Mouse (Mus musculus): ENCODE results near the gene Ttc4. TPM values are rescaled to one million over a fixed set of nuclear protein-coding genes. Genes with fewer than 3 reads are reported as not detected.

Ttc4 gene
- total and polyA plus RNA-seq, 3 experiments = 54.8 TPM; not detected in 1

GRCm38 (mm10) chr4:106643483-106644217 is 35.1 kb downstream of the Ttc4 start:
- no peak for DNase-seq (ENCODE audit: low read depth, low spot score)
- H3K4me1 ChIP-seq (ENCODE audit: control insufficient read depth in 1 of 2, insufficient read depth in 2 of 2, low read length in 2 of 2) = no peaks in the 10 kb centered on the region; a peak in 1 of 4 replicates
- H3K27me3 ChIP-seq (ENCODE audit: control insufficient read depth in 1 of 2, insufficient read depth in 2 of 2, low read length in 2 of 2) = peaks cover 0 to 1% of the 10 kb centered on the region in 2 experiments; a peak in 1 of 4 replicates
- no peak overlapping the region for H3K9ac ChIP-seq (ENCODE audit: control insufficient read depth, low read depth, low read length, poor library complexity, severe bottlenecking)
- no peaks in the 10 kb centered on the region for H3K36me3 ChIP-seq (ENCODE audit: control insufficient read depth in 1 of 2, insufficient read depth in 2 of 2, low read length in 2 of 2)
- H3K4me3 ChIP-seq (ENCODE audit: control insufficient read depth in 1 of 2, insufficient read depth in 1 of 2, low read depth in 2 of 2, low read length in 2 of 2) = no peak overlapping the region
- H3K79me2 ChIP-seq (ENCODE audit: control insufficient read depth, insufficient read depth, low read length, poor library complexity) = no peaks in the 10 kb centered on the region
- H3K27ac ChIP-seq (ENCODE audit: control insufficient read depth, low read depth, low read length) = no peak overlapping the region
- no peaks in the 10 kb centered on the region for H3K9me3 ChIP-seq (replicated peaks; ENCODE audit: insufficient read depth, low read length)
- TF ChIP-seq ELF1 (IDR thresholded peaks at IDR 0.05; ENCODE audit: low read depth, low read length) (no peak), CHD1 (IDR thresholded peaks at IDR 0.05; ENCODE audit: low read depth, low read length) (no peak), NELFE (IDR thresholded peaks at IDR 0.05; ENCODE audit: low read depth, low read length) (no peak), BHLHE40 (IDR thresholded peaks at IDR 0.05; ENCODE audit: borderline replicate concordance, low read depth, low read length) (no peak), POLR2A (IDR thresholded peaks at IDR 0.05; ENCODE audit: control insufficient read depth in 1 of 2, insufficient read depth in 1 of 2, low read depth in 1 of 2, low read length in 2 of 2, poor library complexity in 1 of 2) (no peak), POLR2AphosphoS5 (IDR thresholded peaks at IDR 0.05; ENCODE audit: borderline replicate concordance, low read depth, low read length) (no peak), HCFC1 (IDR thresholded peaks at IDR 0.05; ENCODE audit: low read depth, low read length) (no peak), MYC (IDR thresholded peaks at IDR 0.05; ENCODE audit: low read depth, low read length) (no peak), ETS1 (IDR thresholded peaks at IDR 0.05; ENCODE audit: low read depth, low read length) (no peak), MAZ (IDR thresholded peaks at IDR 0.05; ENCODE audit: low read depth, low read length) (no peak), ZNF384 (IDR thresholded peaks at IDR 0.05; ENCODE audit: low read depth, low read length) (no peak), MAFK (IDR thresholded peaks at IDR 0.05; ENCODE audit: borderline replicate concordance, low read depth, low read length) (no peak), RCOR1 (IDR thresholded peaks at IDR 0.05; ENCODE audit: low read depth, low read length) (no peak), RAD21 (IDR thresholded peaks at IDR 0.05; ENCODE audit: low read depth, low read length) (no peak), SIN3A (IDR thresholded peaks at IDR 0.05; ENCODE audit: low read length) (no peak), MAX (IDR thresholded peaks at IDR 0.05; ENCODE audit: low read length) (no peak)

DNA sequence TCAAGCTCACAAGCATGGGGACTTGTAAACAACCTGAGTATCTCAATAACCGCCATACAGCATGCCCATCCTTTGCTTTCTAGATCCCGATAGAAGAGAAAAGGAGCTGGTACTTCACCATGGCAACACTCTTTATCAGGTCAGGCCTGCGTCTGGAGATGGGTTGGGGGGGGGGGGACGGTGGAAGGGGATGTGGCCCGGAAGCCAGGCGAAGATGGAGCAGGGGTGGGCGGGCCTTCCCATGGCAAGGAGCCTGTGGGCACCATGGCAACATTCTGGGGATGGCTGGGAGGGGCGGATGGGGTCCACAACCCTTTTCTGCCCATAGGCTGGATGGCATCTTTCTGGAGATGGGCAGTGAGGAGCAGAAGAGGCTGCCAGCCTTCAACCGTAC is 44.7 kb downstream of the Ttc4 start:
- no peaks in the 10 kb centered on the region for H3K9me3 ChIP-seq (replicated peaks; ENCODE audit: insufficient read depth, low read length)
- no peak for DNase-seq (ENCODE audit: low read depth, low spot score)
- no peaks in the 10 kb centered on the region for H3K4me1 ChIP-seq (ENCODE audit: control insufficient read depth in 1 of 2, insufficient read depth in 2 of 2, low read length in 2 of 2)
- no peak overlapping the region for H3K4me3 ChIP-seq (ENCODE audit: control insufficient read depth in 1 of 2, insufficient read depth in 1 of 2, low read depth in 2 of 2, low read length in 2 of 2)
- H3K9ac ChIP-seq (ENCODE audit: control insufficient read depth, low read depth, low read length, poor library complexity, severe bottlenecking) = no peak overlapping the region
- TF ChIP-seq TAL1 (IDR thresholded peaks at IDR 0.05; ENCODE audit: low read length) = no peak
- no peak for TF ChIP-seq MYB (IDR thresholded peaks at IDR 0.05; ENCODE audit: low read depth, low read length)
- no peak for TF ChIP-seq CHD1 (IDR thresholded peaks at IDR 0.05; ENCODE audit: low read depth, low read length)
- no peak for TF ChIP-seq CHD2 (IDR thresholded peaks at IDR 0.05; ENCODE audit: low read length)
- no peak for TF ChIP-seq POLR2AphosphoS5 (IDR thresholded peaks at IDR 0.05; ENCODE audit: borderline replicate concordance, low read depth, low read length)
- TF ChIP-seq ELF1 (IDR thresholded peaks at IDR 0.05; ENCODE audit: low read depth, low read length) = no peak
- TF ChIP-seq GABPA (IDR thresholded peaks at IDR 0.05; ENCODE audit: low read depth, low read length) = no peak
- TF ChIP-seq BHLHE40 (IDR thresholded peaks at IDR 0.05; ENCODE audit: borderline replicate concordance, low read depth, low read length) = no peak
- no peak for TF ChIP-seq NRF1 (IDR thresholded peaks at IDR 0.05; ENCODE audit: insufficient read depth, low read depth, low read length, poor library complexity, severe bottlenecking)
- no peak for TF ChIP-seq TBP (IDR thresholded peaks at IDR 0.05; ENCODE audit: low read depth, low read length)
- TF ChIP-seq POLR2AphosphoS2 (IDR thresholded peaks at IDR 0.05; ENCODE audit: low read length) = no peak
- no peak for TF ChIP-seq JUND (IDR thresholded peaks at IDR 0.05; ENCODE audit: low read depth, low read length)
- no peak for TF ChIP-seq SIN3A (IDR thresholded peaks at IDR 0.05; ENCODE audit: low read length)
- TF ChIP-seq RCOR1 (IDR thresholded peaks at IDR 0.05; ENCODE audit: low read depth, low read length) = no peak
- no peak for TF ChIP-seq EP300 (IDR thresholded peaks at IDR 0.05; ENCODE audit: low read depth in 1 of 2, low read length in 2 of 2)
- TF ChIP-seq CTCF (IDR thresholded peaks at IDR 0.05 in 2 of 3, conservative IDR thresholded peaks at IDR 0.05 in 1 of 3; ENCODE audit: control insufficient read depth in 1 of 3, insufficient read depth in 1 of 3, low read depth in 2 of 3, low read length in 3 of 3, poor library complexity in 1 of 3, severe bottlenecking in 1 of 3) = no peak
- no peak for TF ChIP-seq KAT2A (conservative IDR thresholded peaks at IDR 0.05; ENCODE audit: low read depth, low read length)
- no peak for TF ChIP-seq MEF2A (IDR thresholded peaks at IDR 0.05; ENCODE audit: extremely low read depth, insufficient replicate concordance, low read depth, low read length, poor library complexity, severe bottlenecking)
- TF ChIP-seq USF1 (IDR thresholded peaks at IDR 0.05; ENCODE audit: low read depth, low read length) = no peak
- peaks cover 8 to 24% of the 10 kb centered on the region in 2 experiments for H3K27me3 ChIP-seq (ENCODE audit: control insufficient read depth in 1 of 2, insufficient read depth in 2 of 2, low read length in 2 of 2)
- no peaks in the 10 kb centered on the region for H3K79me2 ChIP-seq (ENCODE audit: control insufficient read depth, insufficient read depth, low read length, poor library complexity)
- no peaks in the 10 kb centered on the region for H3K36me3 ChIP-seq (ENCODE audit: control insufficient read depth in 1 of 2, insufficient read depth in 2 of 2, low read length in 2 of 2)
- H3K27ac ChIP-seq (ENCODE audit: control insufficient read depth, low read depth, low read length) = no peak overlapping the region
